Mouse (Mus musculus): ENCODE measurements around the gene Htr5b.

Gene Htr5b

GRCm38 (mm10) chr1:121490241-121490640, 38.0 kb downstream of the Htr5b start:
- DNase-seq (ENCODE audit: low spot score in 2 of 2), result peak in 1 of 2 experiments; percentile 9

GRCm38 (mm10) chr1:121486803-121487202, 41.5 kb downstream of the Htr5b start:
- no peak for DNase-seq (ENCODE audit: low spot score in 2 of 2)

- DNase-seq (ENCODE audit: low spot score in 2 of 2), result no peak
Measured at GRCm38 (mm10) chr1:121483091-121483490, 45.2 kb downstream of the Htr5b start.

GRCm38 (mm10) chr1:121479403-121479802, 48.9 kb downstream of the Htr5b start:
- no peak for DNase-seq (ENCODE audit: low spot score in 2 of 2)

GRCm38 (mm10) chr1:121478284-121478980, 49.8 kb downstream of the Htr5b start:
- no peak for DNase-seq (ENCODE audit: low spot score in 2 of 2)

- DNase-seq (ENCODE audit: low spot score in 2 of 2), result no peak
Measured at GRCm38 (mm10) chr1:121477716-121478115, 50.5 kb downstream of the Htr5b start.

- no peak for DNase-seq (ENCODE audit: low spot score in 2 of 2)
Measured at GRCm38 (mm10) chr1:121471503-121471902, 56.8 kb downstream of the Htr5b start.

- DNase-seq (ENCODE audit: low spot score in 2 of 2), result no peak
Measured at GRCm38 (mm10) chr1:121468271-121468670, 60.0 kb downstream of the Htr5b start.

- DNase-seq (ENCODE audit: low spot score in 2 of 2), result no peak
Measured at GRCm38 (mm10) chr1:121466276-121466675, 62.0 kb downstream of the Htr5b start.

GRCm38 (mm10) chr1:121463806-121464205, 64.5 kb downstream of the Htr5b start:
- no peak for DNase-seq (ENCODE audit: low spot score in 2 of 2)

- DNase-seq (ENCODE audit: low spot score in 2 of 2), result no peak
Measured at GRCm38 (mm10) chr1:121462643-121463042, 65.6 kb downstream of the Htr5b start.

- DNase-seq (ENCODE audit: low spot score in 2 of 2), result no peak
Measured at GRCm38 (mm10) chr1:121461895-121462294, 66.4 kb downstream of the Htr5b start.

- DNase-seq (ENCODE audit: low spot score in 2 of 2), result peak in 1 of 2 experiments; percentile 14
Measured at GRCm38 (mm10) chr1:121460077-121460476, 68.2 kb downstream of the Htr5b start.

Data from cerebellum, postnatal 4 days (tissue).